Mouse (Mus musculus) thymus, adult 2 months (tissue): Measurements from ENCODE around the gene Tbxas1.

ENCODE experiments used
- CTCF ChIP-seq: fragments of 200-500 bp; IDR thresholded peaks from 2 replicates; pipeline ENCODE4 v1.5.1; 2012; ENCODE audit warnings: mild to moderate bottlenecking, control low read depth, low read length, moderate library complexity, borderline replicate concordance; ENCODE audit not compliant: control insufficient read depth, poor library complexity, insufficient read depth; ENCODE audit errors: extremely low read depth
- POLR2A ChIP-seq: fragments of 200-500 bp; IDR thresholded peaks from 2 replicates; pipeline ENCODE4 v1.6.1; 2012; ENCODE audit warnings: mild to moderate bottlenecking, low read length, control low read depth, moderate library complexity; ENCODE audit not compliant: control insufficient read depth, poor library complexity, insufficient read depth; ENCODE audit errors: extremely low read depth

GRCm38 (mm10) chr6:39021909-39022308 lies 146.7 kb downstream of the Tbxas1 start:
- TF ChIP-seq POLR2A (no peak), CTCF (no peak)
